Mouse (Mus musculus) intestine, postnatal 0 days (tissue): Measurements from ENCODE around the gene Ppp2r5b. TPM values are rescaled to one million over a fixed set of nuclear protein-coding genes. Genes with fewer than 3 reads are reported as not detected.

ENCODE experiments used
- ATAC-seq: fragments of 200-750 bp; cut with Nextera tagmentation; 2 replicates; pipeline ENCODE4 v1.8.0; 2017; ENCODE audit warnings: mild to moderate bottlenecking, moderate TSS enrichment, moderate library complexity
- H3K27ac ChIP-seq: fragments of 300-500 bp; sonication (generic); 2 replicates; pipeline ENCODE4 v1.5.1; 2014; ENCODE audit warnings: mild to moderate bottlenecking, low read depth, low read length, moderate library complexity
- H3K27me3 ChIP-seq: fragments of 300-500 bp; sonication (generic); replicated peaks from 2 replicates; pipeline ENCODE4 v1.6.1; 2014; ENCODE audit warnings: low read length, mixed read lengths; ENCODE audit not compliant: control insufficient read depth, insufficient read depth
- H3K36me3 ChIP-seq: fragments of 300-500 bp; sonication (generic); 2 replicates; pipeline ENCODE4 v1.6.1; 2014; ENCODE audit warnings: mild to moderate bottlenecking, moderate library complexity; ENCODE audit not compliant: control insufficient read depth, insufficient read depth
- H3K4me1 ChIP-seq: fragments of 300-500 bp; sonication (generic); replicated peaks from 2 replicates; pipeline ENCODE4 v1.6.1; 2014; ENCODE audit warnings: antibody characterized with exemption, low read length, mixed read lengths; ENCODE audit not compliant: control insufficient read depth, insufficient read depth
- H3K4me2 ChIP-seq: fragments of 300-500 bp; sonication (generic); replicated peaks from 2 replicates; pipeline ENCODE4 v1.6.1; 2014; ENCODE audit warnings: low read depth, mild to moderate bottlenecking, moderate library complexity
- H3K4me3 ChIP-seq: fragments of 300-500 bp; sonication (generic); 2 replicates; pipeline ENCODE4 v1.5.1; 2014; ENCODE audit warnings: low read depth, low read length
- H3K9ac ChIP-seq: fragments of 300-500 bp; sonication (generic); 2 replicates; pipeline ENCODE4 v1.6.1; 2014; ENCODE audit warnings: mild to moderate bottlenecking, low read depth, low read length
- H3K9me3 ChIP-seq: fragments of 300-500 bp; sonication (generic); 2 replicates; pipeline ENCODE4 v1.6.1; 2016; ENCODE audit warnings: mixed run types; ENCODE audit not compliant: control insufficient read depth
- CTCF ChIP-seq: sonication (generic); IDR thresholded peaks from 2 replicates; pipeline ENCODE4 v1.5.1; 2016; ENCODE audit warnings: low read depth, mild to moderate bottlenecking, control low read depth, antibody characterized with exemption, moderate library complexity
- WGBS: fragments of 180-500 bp; shearing (Covaris S2); extraction: QIAGEN DNeasy Blood & Tissue Kit; methylation state at CpG from one replicate; pipeline ENCODE4 v1.1.7; 2014; 5-methylcytosine and 5-hydroxymethylcytosine counted together
- polyA plus RNA-seq: library from polyadenylated mRNA; unstranded; fragments of >200 nt; fragmentation: Nextera tagmentation; extraction: Ambion mirVana; gene quantifications from 2 replicates; pipeline ENCODE4 v1.2.1, GENCODE M21; 2015

Ppp2r5b gene
- polyA plus RNA-seq, 1 experiment from 2014 or later: 15.2 TPM

DNA sequence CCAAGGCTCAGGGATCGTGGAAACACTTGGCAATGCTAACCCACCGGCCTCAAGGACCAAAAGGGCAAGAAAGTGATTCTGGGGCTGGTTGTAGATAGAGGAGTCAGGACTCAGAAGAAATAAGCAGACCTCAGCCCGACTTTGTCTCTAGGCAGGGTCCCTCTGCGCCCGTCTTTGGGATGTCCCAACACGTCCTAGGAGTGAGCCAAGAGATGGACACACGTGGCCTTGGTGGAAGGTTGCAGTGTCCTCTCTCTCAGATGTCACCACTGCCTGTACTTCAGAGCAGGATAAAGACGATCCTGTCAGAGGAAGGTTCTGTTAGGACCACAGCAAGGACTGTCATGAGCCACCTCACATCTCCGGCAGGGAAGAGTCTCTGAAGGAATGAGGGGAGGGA lies 35.0 kb upstream of the Ppp2r5b start:
- Histone ChIP-seq H3K9me3 (no peaks in the 10 kb centered on the region), H3K4me2 (no peak overlapping the region), H3K9ac (peak overlapping the region; percentile 13; the same call in 1 of the 2 replicates), H3K36me3 (no peaks in the 10 kb centered on the region; the same call in 1 of the 2 replicates), H3K27ac (peak overlapping the region; percentile 81), H3K4me3 (no peak overlapping the region), H3K4me1 (peaks cover 4% of the 10 kb centered on the region), H3K27me3 (no peaks in the 10 kb centered on the region)
- no peak for ATAC-seq
- TF ChIP-seq CTCF: no peak
- WGBS: 43% methylated on average over 9 of the region's 9 CpGs

GRCm38 (mm10) chr19:6269798-6270475 lies 34.3 kb upstream of the Ppp2r5b start:
- Histone ChIP-seq H3K27me3 (no peaks in the 10 kb centered on the region), H3K4me3 (no peak overlapping the region), H3K4me2 (0 out of 2 replicates have a peak overlapping the region, but pooled peaks have one; percentile 9), H3K27ac (peak overlapping the region; percentile 81), H3K9ac (no peak overlapping the region), H3K9me3 (no peaks in the 10 kb centered on the region), H3K4me1 (peaks cover 4% of the 10 kb centered on the region), H3K36me3 (peaks cover 3% of the 10 kb centered on the region; the same call in 1 of the 2 replicates)
- no peak for ATAC-seq
- 63% methylated on average over 8 of the region's 8 CpGs for WGBS
- no peak for TF ChIP-seq CTCF

GRCm38 (mm10) chr19:6268670-6269132 lies 33.0 kb upstream of the Ppp2r5b start:
- 63% methylated on average over 7 of the region's 7 CpGs for WGBS
- no peak for ATAC-seq
- Histone ChIP-seq H3K4me2 (no peak overlapping the region), H3K9me3 (no peaks in the 10 kb centered on the region), H3K36me3 (peaks cover 3% of the 10 kb centered on the region; the same call in 1 of the 2 replicates), H3K9ac (no peak overlapping the region), H3K27me3 (no peaks in the 10 kb centered on the region), H3K27ac (no peak overlapping the region), H3K4me3 (no peak overlapping the region), H3K4me1 (peaks cover 4% of the 10 kb centered on the region)
- TF ChIP-seq CTCF: no peak

GRCm38 (mm10) chr19:6268170-6268528 lies 32.5 kb upstream of the Ppp2r5b start:
- no peak overlapping the region for H3K4me3 ChIP-seq
- 0 out of 2 replicates have a peak, but pooled peaks have one; percentile 9 for ATAC-seq
- H3K4me2 ChIP-seq: no peak overlapping the region
- 9% methylated on average over 8 of the region's 8 CpGs for WGBS
- H3K36me3 ChIP-seq: peaks cover 3% of the 10 kb centered on the region; the same call in 1 of the 2 replicates
- TF ChIP-seq CTCF: peak; percentile 92
- H3K9me3 ChIP-seq: no peaks in the 10 kb centered on the region
- no peaks in the 10 kb centered on the region for H3K27me3 ChIP-seq
- H3K27ac ChIP-seq: peak overlapping the region; percentile 47
- peaks cover 4% of the 10 kb centered on the region for H3K4me1 ChIP-seq
- H3K9ac ChIP-seq: no peak overlapping the region

GRCm38 (mm10) chr19:6267306-6268169 lies 31.9 kb upstream of the Ppp2r5b start:
- WGBS: 31% methylated on average over 11 of the region's 11 CpGs
- no peaks in the 10 kb centered on the region for H3K27me3 ChIP-seq
- H3K4me2 ChIP-seq: no peak overlapping the region

GRCm38 (mm10) chr19:6265727-6266182 lies 30.1 kb upstream of the Ppp2r5b start:
- TF ChIP-seq CTCF: peak; percentile 60
- Histone ChIP-seq H3K36me3 (peaks cover 16% of the 10 kb centered on the region), H3K9me3 (no peaks in the 10 kb centered on the region), H3K4me1 (peaks cover 4% of the 10 kb centered on the region; the same call in 1 of the 2 replicates), H3K27ac (peak overlapping the region; percentile 99), H3K4me3 (peak overlapping the region; percentile 62), H3K4me2 (peak overlapping the region; percentile 77), H3K27me3 (no peaks in the 10 kb centered on the region), H3K9ac (peak overlapping the region; percentile 58; the same call in 1 of the 2 replicates)
- ATAC-seq: no peak
- WGBS: 39% methylated on average over 6 of the region's 6 CpGs

More at GRCm38 (mm10) chr19:6267306-6268169, 31.9 kb upstream of the Ppp2r5b start:
- no peak for ATAC-seq
- H3K9ac ChIP-seq: no peak overlapping the region
- no peak overlapping the region for H3K4me3 ChIP-seq
- H3K4me1 ChIP-seq: peaks cover 5% of the 10 kb centered on the region
- TF ChIP-seq CTCF: no peak
- H3K27ac ChIP-seq: peak overlapping the region; percentile 47
- no peaks in the 10 kb centered on the region for H3K9me3 ChIP-seq
- peaks cover 3% of the 10 kb centered on the region; the same call in 1 of the 2 replicates for H3K36me3 ChIP-seq
